Mouse (Mus musculus) ES-Bruce4 (cell line): ENCODE measurements around the gene Cep63.

Experiments used
- CTCF ChIP-seq: IDR thresholded peaks from one replicate; pipeline ENCODE4 v1.8.1; 2011; ENCODE audit warnings: low read depth, low read length
- EP300 ChIP-seq: IDR thresholded peaks from 2 replicates; pipeline ENCODE4 v1.6.1; 2011; ENCODE audit warnings: low read depth, low read length; ENCODE audit not compliant: insufficient read depth
- POLR2A ChIP-seq: IDR thresholded peaks from one replicate; pipeline ENCODE4 v1.8.1; 2011; ENCODE audit warnings: low read length; ENCODE audit not compliant: insufficient read depth

GRCm38 (mm10) chr9:102629052-102629451 lies 2.7 kb upstream of the Cep63 start:
- TF ChIP-seq CTCF: no peak
- TF ChIP-seq POLR2A: no peak
- no peak for TF ChIP-seq EP300
